Mouse (Mus musculus): ENCODE results near the gene Shb.

- no peak for TF ChIP-seq CTCF (IDR thresholded peaks at IDR 0.05; ENCODE audit: low read depth, low read length)
- TF ChIP-seq POLR2A (IDR thresholded peaks at IDR 0.05; ENCODE audit: extremely low read depth, insufficient read depth, low read length) = no peak
Observed at GRCm38 (mm10) chr4:45435899-45436298, 96.4 kb downstream of the Shb start.

Data from liver, adult 2 months (tissue).